Mouse (Mus musculus): ENCODE measurements around the gene Gnat1.

The Gnat1 gene

GRCm38 (mm10) chr9:107699376-107699980 is 20.0 kb upstream of the Gnat1 start:
- DNase-seq = no peak

GRCm38 (mm10) chr9:107698611-107699190 is 19.2 kb upstream of the Gnat1 start:
- DNase-seq = no peak

GRCm38 (mm10) chr9:107697811-107698521 is 18.5 kb upstream of the Gnat1 start:
- no peak for DNase-seq

- no peak for DNase-seq
Observed at GRCm38 (mm10) chr9:107696845-107697610, 17.5 kb upstream of the Gnat1 start.

- DNase-seq = no peak
Observed at GRCm38 (mm10) chr9:107696106-107696479, 16.6 kb upstream of the Gnat1 start.

- no peak for DNase-seq
Observed at GRCm38 (mm10) chr9:107695441-107696105, 16.1 kb upstream of the Gnat1 start.

- no peak for DNase-seq
Observed at GRCm38 (mm10) chr9:107694627-107695026, 15.1 kb upstream of the Gnat1 start.

GRCm38 (mm10) chr9:107693433-107693987 is 14.0 kb upstream of the Gnat1 start:
- no peak for DNase-seq

- DNase-seq = no peak
Observed at GRCm38 (mm10) chr9:107692785-107693184, 13.3 kb upstream of the Gnat1 start.

- DNase-seq = no peak
Observed at GRCm38 (mm10) chr9:107690391-107690790, 10.9 kb upstream of the Gnat1 start.

GRCm38 (mm10) chr9:107688939-107689338 is 9.4 kb upstream of the Gnat1 start:
- DNase-seq = no peak

- DNase-seq = no peak
Observed at GRCm38 (mm10) chr9:107688415-107688814, 8.9 kb upstream of the Gnat1 start.

- no peak for DNase-seq
Observed at GRCm38 (mm10) chr9:107685231-107685981, 5.9 kb upstream of the Gnat1 start.

- DNase-seq = no peak
Observed at GRCm38 (mm10) chr9:107682405-107682804, 2.9 kb upstream of the Gnat1 start.

- no peak for DNase-seq
Observed at GRCm38 (mm10) chr9:107678861-107679260, 651 bp downstream of the Gnat1 start.

GRCm38 (mm10) chr9:107677819-107678526 is 1.5 kb downstream of the Gnat1 start:
- peak in 1 of 2 experiments; percentile 72 for DNase-seq

- DNase-seq = peak in 1 of 2 experiments; percentile 42
Observed at GRCm38 (mm10) chr9:107677091-107677784, 2.3 kb downstream of the Gnat1 start.

GRCm38 (mm10) chr9:107676302-107676701 is 3.2 kb downstream of the Gnat1 start:
- DNase-seq = no peak

GRCm38 (mm10) chr9:107675671-107676301 is 3.7 kb downstream of the Gnat1 start:
- DNase-seq = peak in 1 of 2 experiments; percentile 49

Data from spleen, adult 18-20 months (tissue).